Mouse (Mus musculus) right cerebral cortex, postnatal 10 days (tissue): ENCODE measurements around the gene Ins2.
A peak's percentile ranks its signal among the peaks of the same experiment; 100 is the strongest.

Experiments
- DNase-seq, 2 experiments: peaks; one replicate each; pipeline ENCODE4 v3.0.0; 2021; ENCODE audit warnings: low spot score in 2 of 2

The Ins2 gene

DNA sequence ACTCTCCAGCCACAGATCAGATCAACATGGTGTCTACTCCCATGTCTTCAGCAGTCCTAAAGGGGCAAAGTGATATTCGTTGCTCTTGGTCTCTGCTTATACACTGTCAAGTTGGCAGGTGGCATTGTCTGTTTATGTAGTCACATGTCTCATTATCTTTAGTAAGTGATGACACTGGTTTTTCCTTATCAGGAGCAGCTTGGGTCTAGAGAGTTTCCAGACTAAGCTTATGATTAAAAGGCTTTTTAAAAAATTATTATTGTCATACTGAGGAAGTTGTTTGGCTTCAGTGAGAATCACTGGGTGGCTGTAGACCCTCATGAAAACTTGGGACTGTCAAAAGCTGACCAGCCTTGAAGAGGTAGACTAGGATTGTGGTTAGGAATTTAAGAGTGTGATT, at the start of gene Ins2:
Ins2 (minus strand) TSS at position 101 of the 400 bp plus-strand sequence.
- no peak for DNase-seq

- no peak for DNase-seq
Measured at GRCm38 (mm10) chr7:142792650-142793275, 49.6 kb upstream of the Ins2 start.

- DNase-seq, result no peak
Measured at GRCm38 (mm10) chr7:142789667-142790066, 46.5 kb upstream of the Ins2 start.

- peak; percentile 20 to 35 for DNase-seq
Measured at GRCm38 (mm10) chr7:142737772-142738171, 5.4 kb downstream of the Ins2 start.

DNA sequence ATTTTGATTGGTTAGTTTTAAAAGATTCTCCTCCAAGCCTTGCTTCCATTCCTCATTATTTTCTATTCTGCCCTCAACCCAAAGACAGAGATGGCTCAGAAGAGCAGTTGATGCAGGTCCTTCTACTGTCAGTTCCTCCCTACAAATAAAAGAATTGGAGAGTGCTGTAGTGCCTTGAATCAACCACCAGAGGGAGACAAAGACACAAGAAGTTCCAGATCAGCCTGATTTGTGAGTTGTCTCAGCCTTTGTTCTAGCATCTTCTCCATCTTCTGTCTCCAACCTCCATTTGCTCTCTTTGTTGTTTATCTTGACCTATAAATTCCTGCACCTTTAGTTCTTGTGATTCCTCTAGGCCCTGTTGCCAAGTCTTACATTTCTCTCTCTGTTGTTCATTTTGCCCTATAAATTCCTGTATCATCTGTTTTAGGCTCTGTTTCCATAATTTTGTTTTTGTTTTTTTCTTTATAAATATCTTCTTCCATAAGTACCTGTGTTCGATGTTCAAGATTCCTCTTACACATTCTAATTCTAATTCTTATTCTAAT, 6.2 kb downstream of the Ins2 start:
- DNase-seq, result peak; percentile 60 to 72

- DNase-seq, result peak; percentile 27 to 28
Measured at GRCm38 (mm10) chr7:142725973-142726372, 17.2 kb downstream of the Ins2 start.

DNA sequence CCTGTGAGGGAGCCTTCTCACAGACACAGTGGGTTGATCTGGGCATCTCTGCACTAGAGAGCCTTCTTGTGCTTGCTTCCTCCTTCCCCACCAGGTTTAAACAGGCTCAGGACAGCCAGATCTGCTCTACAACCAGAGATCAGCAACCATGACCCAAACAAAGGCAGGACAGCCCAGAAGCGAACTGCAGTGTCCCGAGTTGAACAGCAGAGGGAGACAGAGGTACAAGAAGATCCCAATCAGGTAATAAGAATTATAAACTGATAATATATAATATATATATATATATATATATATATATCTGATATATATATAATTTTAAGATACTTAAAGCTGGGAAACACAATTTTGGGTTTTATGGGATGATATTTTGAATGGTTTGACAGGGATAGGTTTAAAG, 22.5 kb downstream of the Ins2 start:
- DNase-seq, result peak in 1 of 2 experiments; percentile 29

- peak; percentile 45 to 62 for DNase-seq
Measured at GRCm38 (mm10) chr7:142714783-142715498, 28.2 kb downstream of the Ins2 start.

DNA sequence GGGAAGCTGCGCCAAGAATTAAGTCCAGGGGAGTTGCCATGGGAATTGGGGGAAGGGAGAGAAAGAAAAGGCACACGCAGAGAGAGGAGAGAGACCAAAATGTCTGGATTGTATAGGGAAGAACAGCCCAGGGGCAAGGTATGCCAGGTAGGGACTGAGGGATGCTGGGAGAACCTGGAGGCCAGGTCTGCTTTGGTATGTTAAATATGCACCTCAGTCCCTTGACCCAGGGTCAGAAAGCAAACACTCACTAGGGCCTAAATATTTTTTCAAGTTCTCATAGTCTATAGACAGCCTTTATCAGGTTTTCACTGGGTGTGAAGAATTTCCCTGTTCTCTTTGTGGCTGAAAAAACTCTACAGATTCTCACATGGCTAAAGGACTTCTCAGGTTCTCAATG, 36.3 kb downstream of the Ins2 start:
- no peak for DNase-seq

DNA sequence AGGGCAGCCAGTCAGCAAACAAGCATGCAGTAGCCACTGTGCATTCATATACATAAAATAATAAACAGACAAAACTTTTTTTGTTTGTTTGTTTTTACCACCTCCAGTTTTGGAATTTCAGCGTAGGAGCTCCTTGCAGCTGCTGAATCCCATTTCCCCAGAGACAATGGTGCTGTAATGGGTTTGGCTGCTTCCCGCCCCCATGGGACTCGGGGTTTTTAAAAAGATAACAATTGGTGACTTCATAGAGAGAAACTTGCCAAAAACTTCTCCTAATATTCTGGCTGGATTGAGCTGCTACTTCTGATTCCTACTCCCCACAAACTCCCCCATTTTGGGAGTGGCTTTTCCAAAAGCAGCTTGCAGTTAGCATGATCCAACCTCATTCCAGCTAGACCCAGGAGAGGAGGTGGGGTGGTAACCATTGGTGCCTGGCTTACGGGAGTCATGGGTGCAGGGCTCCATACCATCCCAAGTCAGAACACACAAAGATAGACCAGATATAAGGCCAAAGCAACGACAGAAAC, 43.8 kb downstream of the Ins2 start:
- DNase-seq, result no peak

DNA sequence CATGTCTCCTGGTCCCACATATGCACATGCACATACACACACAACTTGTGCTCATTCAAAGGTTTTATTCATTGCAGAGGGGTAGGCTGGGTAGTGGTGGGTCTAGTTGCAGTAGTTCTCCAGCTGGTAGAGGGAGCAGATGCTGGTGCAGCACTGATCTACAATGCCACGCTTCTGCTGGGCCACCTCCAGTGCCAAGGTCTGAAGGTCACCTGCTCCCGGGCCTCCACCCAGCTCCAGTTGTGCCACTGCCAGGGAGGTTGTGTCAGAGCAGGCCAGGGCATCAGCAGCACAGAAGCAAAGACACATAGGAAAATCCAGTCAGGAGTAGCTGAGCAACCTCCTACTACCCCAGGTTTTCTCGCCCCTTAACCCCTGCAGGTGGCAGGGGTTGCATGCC, 64.6 kb downstream of the Ins2 start:
- DNase-seq, result no peak

GRCm38 (mm10) chr7:142675644-142676043, 67.5 kb downstream of the Ins2 start:
- peak; percentile 77 to 79 for DNase-seq

- no peak for DNase-seq
Measured at GRCm38 (mm10) chr7:142675141-142675540, 68.0 kb downstream of the Ins2 start.

DNA sequence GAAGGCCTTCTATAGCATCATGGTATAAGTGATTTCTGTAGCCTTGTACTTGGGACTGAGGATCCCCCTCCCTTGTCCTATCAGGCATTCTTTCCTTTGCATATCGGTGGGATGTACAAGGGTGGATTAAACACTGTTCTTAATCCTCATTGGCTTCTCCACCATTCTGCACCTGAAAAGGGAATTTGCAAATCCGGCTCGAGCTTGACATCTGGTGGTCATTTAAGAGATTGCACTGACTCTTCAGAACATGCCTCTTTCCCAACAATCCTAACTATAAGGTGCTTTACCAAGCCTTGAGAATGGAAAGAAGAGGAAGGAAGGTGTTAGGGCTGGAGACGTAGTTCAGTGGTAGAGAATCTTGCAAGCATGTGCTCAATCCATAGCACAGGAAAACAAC, 71.1 kb downstream of the Ins2 start:
- DNase-seq, result peak in 1 of 2 experiments; percentile 79

DNA sequence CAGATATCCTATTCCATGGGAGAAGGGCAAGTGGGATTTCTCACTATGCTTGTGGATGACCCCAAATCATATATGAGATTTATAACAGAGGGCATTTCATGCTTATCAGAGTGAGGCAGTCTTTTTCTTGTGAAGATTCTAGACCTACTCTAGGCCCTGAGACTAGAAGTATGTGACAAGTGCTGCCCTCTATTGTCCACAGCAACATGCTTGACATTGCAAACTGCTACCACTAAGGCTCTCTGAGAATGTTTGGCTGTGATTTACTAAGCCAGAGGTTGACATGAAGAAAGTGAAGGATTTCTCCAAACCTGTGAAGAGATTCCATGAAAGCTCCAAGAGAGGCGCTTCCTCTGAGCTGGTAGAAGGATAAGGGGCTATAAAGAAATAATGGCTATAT, 72.1 kb downstream of the Ins2 start:
- DNase-seq, result no peak

DNA sequence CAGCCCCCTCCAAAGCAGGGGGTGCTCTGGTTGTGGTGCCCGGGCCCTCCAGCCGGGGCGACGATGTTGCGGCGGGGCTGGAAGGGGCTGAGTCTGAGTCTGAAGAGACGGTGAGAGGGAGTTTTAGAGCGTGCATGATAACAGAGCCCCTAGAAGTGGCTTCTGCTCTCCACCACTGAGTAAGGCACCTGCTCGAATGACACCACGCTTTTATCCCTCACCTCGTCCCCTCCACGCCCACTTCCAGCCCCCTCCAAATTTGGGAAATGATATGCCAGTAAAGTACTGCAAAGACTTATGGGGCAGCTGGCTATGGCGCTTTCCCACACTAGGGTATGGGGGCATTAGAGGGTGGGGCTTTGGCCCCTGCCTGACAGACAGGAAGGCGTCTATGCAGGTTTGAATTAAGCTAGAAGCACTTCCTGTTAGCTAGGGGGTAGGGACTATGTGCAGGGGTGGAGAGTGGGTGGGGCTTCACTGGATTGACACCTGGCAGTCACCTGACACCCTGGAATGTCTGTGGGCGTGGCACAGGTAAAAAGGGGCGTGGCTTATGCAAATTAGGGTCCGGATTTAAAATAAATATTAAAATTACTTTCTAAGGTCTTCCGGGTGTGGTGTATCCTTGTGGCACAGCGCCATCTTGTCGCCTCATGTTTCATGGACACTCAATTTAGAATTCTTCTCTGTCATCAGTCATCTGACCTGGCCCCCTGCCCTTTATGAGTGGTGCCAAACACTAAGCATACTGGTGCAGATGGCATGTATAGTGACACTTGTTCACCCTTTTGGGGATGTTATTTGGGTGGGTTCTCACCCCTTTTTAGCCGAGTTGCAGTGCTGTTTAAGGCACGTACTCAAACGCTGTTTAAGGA, 73.2 kb downstream of the Ins2 start, which contains the start of gene Gm49394:
Gm49394 (minus strand) TSS at position 192 of the 875 bp plus-strand sequence.
- no peak for DNase-seq

DNA sequence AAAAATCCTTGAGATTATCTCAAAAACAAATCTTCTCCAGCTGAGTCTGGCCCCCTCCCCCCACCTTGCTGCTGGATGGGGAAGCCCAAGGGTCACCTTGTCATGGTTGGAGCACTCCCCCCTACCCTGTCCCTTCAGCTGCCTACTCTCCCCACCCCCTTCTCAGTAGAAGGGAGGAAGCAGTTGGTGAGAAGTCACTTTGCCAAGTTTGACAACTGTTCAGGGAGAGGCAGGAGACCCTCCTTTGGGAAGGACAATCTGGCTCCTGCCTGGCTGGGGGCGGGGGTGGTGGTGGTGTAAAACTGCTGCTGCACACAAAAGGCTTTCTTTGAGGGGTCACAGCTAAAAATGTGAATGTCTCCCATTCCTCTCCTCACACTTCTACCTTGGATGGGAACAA, 74.9 kb downstream of the Ins2 start:
- no peak for DNase-seq

DNA sequence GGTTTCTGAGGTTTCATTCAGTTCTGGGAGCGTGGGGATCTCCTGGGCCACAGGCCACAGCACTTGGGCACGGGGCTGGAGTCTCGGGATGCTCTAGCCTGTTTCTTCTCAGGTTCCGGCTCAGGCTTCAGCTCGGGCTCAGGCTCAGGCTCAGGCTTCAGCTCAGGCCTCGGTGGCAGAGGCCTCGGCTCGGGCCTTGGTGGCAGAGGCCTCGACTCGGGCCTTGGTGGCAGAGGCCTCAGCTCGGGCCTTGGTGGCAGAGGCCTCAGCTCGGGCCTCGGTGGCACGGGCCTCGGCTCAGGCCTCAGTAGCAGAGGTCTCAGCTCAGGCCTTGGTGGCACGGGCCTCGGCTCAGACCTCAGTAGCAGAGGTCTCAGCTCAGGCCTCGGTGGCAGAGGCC, 75.7 kb downstream of the Ins2 start:
- no peak for DNase-seq

GRCm38 (mm10) chr7:142666659-142667058, 76.5 kb downstream of the Ins2 start, which contains the start of gene Igf2:
Igf2 (minus strand) TSS chr7:142666816.
- DNase-seq, result no peak

GRCm38 (mm10) chr7:142666109-142666508, 77.1 kb downstream of the Ins2 start:
- DNase-seq, result no peak

GRCm38 (mm10) chr7:142665364-142665763, 77.8 kb downstream of the Ins2 start:
- no peak for DNase-seq
